Mouse (Mus musculus) embryonic fibroblast, embryonic 13.5 days (primary cell): Measurements from ENCODE around the gene Gm20683. TPM values are rescaled to one million over a fixed set of nuclear protein-coding genes. Genes with fewer than 3 reads are reported as not detected.

Source experiments
- H3K27ac ChIP-seq: 2 replicates; pipeline ENCODE4 v1.5.1; 2012; ENCODE audit warnings: low read length, control low read depth, inconsistent platforms; ENCODE audit not compliant: insufficient read depth
- H3K4me1 ChIP-seq: 2 replicates; pipeline ENCODE4 v1.6.1; 2011; ENCODE audit warnings: low read length; ENCODE audit not compliant: control insufficient read depth, insufficient read depth
- H3K4me3 ChIP-seq: 2 replicates; pipeline ENCODE4 v1.5.1; 2011; ENCODE audit warnings: mild to moderate bottlenecking, control low read depth, low read length; ENCODE audit not compliant: insufficient read depth
- CTCF ChIP-seq: IDR thresholded peaks from 2 replicates; pipeline ENCODE4 v1.5.1; 2011; ENCODE audit warnings: mild to moderate bottlenecking, control low read depth, low read length, moderate library complexity, borderline replicate concordance; ENCODE audit not compliant: insufficient read depth
- POLR2A ChIP-seq: IDR thresholded peaks from 2 replicates; pipeline ENCODE4 v1.6.1; 2011; ENCODE audit warnings: low read depth, mild to moderate bottlenecking, control low read depth, low read length, moderate library complexity
- polyA plus RNA-seq: library from polyadenylated mRNA; stranded (reverse); fragments of >200 nt; gene quantifications from 2 replicates; pipeline ENCODE4 v1.2.4, GENCODE M21; 2011; ENCODE audit warnings: low read depth; ENCODE audit not compliant: missing spikeins, insufficient read length

Gm20683 gene
- 0.63 TPM in 1 of 2 replicates, not detected in the other for polyA plus RNA-seq

DNA sequence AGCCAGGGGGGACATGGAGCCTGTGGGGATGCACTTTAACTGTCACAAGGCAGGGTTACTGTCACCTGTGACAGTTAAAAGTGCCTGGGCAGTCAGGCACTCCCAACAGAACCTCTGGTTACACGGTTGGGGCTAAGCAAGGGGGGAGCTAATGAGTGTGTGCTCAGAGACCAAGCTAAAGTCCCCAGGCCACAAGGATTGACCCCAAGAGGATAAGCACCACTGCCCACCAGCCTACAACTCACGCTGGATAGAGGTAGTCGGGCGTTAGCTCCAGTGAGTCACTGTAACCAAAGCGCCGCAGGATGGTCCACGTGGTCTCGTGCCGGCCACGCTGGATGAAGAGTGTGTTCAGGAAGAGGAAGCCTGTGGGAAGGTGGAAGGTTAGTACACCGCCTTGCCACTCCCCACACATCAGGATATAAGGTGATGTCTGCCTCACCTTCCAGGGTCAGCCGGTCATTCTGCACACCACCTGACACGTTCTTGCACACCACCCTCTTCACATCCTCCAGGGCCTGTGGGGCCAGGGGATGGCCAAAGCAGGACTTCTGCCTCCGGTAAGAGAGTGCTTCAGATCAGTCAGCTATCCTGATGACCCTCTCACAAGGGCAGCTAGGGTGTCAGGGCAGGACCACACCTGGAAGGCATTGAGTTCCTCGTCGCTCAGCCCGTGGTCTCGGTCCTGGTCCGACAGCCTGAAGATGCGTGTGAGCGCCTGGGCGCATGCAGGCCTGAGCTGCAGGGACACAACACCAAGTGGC, at the start of gene Gm20683:
Gene Gm20683 (minus strand): TSS at position 647 of the 764 bp plus-strand sequence.
- H3K4me1 ChIP-seq = peaks cover 13% of the 10 kb centered on the region; the same call in 1 of the 2 replicates
- TF ChIP-seq POLR2A = no peak
- no peak for TF ChIP-seq CTCF
- no peak within 1 kb of the TSS for H3K4me3 ChIP-seq
- H3K27ac ChIP-seq = no peak within 1 kb of the TSS

DNA sequence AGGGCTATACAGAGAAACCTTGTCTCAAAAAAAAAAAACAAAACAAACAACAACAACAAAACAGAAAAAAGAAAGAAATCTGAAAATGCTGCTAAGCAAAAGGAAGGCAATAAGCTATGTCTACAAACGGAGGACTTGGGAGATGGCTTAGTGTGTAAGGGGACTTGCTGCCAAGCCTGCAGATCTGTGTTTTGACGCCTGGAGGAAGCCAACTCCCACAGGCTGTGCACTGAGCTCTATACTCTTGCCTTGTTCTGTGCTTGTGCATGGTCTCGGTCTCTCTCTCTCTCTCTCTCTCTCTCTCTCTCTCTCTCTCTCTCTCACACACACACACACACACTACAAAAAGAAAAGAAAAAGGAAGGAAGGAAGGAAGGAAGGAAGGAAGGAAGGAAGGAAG, 47.3 kb upstream of the Gm20683 start:
- no peaks in the 10 kb centered on the region for H3K4me1 ChIP-seq
- no peak overlapping the region for H3K27ac ChIP-seq
- TF ChIP-seq CTCF = no peak
- TF ChIP-seq POLR2A = no peak
- H3K4me3 ChIP-seq = no peak overlapping the region

DNA sequence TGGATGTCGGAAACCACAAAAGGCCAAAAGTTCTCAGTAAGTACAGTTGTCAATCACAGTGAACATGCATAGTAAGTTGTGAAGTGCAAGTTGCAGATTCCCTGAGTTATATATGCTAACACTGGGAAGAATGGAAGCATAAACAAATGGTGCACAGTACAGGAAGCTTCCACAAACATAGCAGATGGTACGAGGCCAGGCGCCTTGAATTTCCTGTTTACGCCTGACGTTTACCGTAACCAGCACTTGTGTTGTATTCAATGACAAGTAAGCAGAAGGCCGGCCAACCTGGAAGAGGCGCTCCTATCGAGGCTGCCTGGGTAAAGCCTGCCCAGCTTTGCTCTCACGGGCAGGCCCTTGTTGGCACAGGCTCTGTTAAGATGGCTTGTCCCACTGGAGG, 45.9 kb upstream of the Gm20683 start:
- Histone ChIP-seq H3K4me1 (no peaks in the 10 kb centered on the region), H3K4me3 (no peak overlapping the region), H3K27ac (no peak overlapping the region)
- no peak for TF ChIP-seq CTCF
- no peak for TF ChIP-seq POLR2A

DNA sequence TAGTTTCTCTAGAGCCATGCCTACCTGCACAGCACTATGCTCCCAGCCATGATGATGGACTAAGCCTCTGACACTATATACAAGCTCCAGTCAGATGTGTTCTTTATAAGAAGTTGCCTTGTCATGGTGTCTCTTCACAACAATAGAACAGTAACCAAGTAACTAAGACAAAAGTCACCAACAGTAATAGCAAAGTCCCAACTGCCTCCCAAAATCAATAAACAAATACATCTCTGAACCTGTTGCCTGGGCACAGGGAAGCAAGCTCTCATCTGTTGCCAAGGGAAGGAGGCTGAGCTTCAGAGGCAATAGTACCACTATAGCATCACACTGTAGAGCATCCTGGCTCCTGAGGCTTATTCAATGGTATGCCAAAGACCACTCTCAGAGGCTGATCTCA, 45.2 kb upstream of the Gm20683 start:
- Histone ChIP-seq H3K4me1 (no peaks in the 10 kb centered on the region), H3K27ac (no peak overlapping the region), H3K4me3 (no peak overlapping the region)
- no peak for TF ChIP-seq POLR2A
- TF ChIP-seq CTCF = no peak

DNA sequence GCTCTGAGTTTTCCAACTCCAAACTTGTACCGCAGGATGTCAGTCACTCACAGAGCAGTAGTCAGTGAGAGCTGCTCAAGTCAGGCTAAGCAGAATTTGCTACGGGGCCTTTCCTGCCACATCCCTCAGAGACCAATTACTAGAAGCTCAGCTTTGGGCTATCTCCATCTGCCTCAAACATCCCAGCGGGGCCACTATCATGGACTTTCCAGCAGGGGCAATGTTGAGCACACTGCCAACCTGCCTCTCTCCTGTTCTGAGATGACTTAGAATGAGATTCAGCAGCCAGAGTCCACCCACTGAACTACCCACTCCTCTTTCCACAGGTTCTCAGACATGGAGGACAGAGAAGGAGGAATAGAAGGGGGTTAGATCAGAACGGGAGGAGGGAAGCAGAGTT, 44.1 kb upstream of the Gm20683 start:
- Histone ChIP-seq H3K4me1 (no peaks in the 10 kb centered on the region), H3K27ac (no peak overlapping the region), H3K4me3 (no peak overlapping the region)
- TF ChIP-seq POLR2A (no peak), CTCF (no peak)

DNA sequence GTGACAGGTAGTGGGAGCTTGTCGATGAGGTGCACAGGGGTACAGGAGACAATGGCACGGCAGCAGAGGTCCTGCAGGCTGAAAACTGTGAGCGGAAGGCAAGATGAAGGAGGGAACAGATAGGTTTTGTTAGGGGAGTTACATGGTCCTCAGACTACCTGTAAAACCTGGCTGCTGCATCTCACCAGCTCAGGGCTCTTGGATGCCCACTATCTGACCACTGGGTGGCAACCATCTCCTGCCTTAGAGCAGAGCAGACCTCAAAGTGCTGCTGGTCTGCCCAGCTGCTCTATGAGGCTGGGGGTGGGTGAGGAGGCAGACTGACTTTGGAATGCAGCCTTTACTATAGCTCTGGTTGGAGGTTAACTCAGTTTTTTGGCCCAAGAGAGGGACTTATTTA, 42.3 kb upstream of the Gm20683 start:
- TF ChIP-seq POLR2A (no peak), CTCF (no peak)
- Histone ChIP-seq H3K4me1 (no peaks in the 10 kb centered on the region), H3K27ac (no peak overlapping the region)

DNA sequence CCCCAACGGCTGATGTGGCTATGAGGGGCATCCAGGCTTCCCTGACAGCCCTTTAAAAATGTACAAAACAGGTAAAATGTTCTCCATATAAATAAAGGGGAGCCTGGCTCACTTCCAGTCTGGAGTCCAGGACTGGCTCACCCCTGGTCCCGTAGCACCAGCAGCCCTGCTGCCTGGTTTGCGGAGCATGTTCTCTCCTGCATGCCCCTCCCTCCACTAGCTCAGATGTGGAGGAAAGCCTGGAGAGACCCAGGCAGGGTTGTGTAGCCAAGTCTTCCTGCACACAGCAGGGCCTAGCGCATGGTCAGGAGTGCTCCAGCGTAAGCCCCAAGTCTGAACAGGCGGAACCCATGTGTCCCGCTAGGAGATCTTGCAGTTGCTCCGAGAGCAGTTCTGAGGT, 41.7 kb upstream of the Gm20683 start:
- H3K4me1 ChIP-seq = no peaks in the 10 kb centered on the region

More for the DNA sequence above, 42.3 kb upstream of the Gm20683 start:
- H3K4me3 ChIP-seq = no peak overlapping the region

DNA sequence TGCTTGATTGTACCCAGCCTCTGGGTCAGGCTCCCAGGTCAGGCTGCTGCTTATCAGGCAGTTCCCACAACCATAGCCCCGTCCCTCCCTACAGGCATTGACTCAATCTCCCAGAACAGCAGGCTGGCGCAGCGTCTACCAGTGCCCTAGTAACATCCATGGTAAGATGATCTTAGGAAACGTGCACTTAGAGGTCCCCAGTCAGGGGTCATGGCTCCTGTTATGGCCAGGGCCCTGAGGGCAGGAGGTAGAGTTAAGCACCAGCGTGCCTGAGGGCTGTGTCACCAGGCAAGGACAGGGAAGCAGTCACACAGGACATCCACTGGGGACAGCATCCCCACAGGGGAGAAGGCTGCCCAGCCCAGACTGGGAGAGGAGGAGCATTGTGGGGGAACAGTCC, 40.7 kb upstream of the Gm20683 start:
- no peaks in the 10 kb centered on the region for H3K4me1 ChIP-seq
- no peak overlapping the region for H3K4me3 ChIP-seq
- no peak overlapping the region for H3K27ac ChIP-seq
- no peak for TF ChIP-seq CTCF
- no peak for TF ChIP-seq POLR2A

More for the DNA sequence above, 41.7 kb upstream of the Gm20683 start:
- Histone ChIP-seq H3K27ac (no peak overlapping the region), H3K4me3 (no peak overlapping the region)
- TF ChIP-seq CTCF (no peak), POLR2A (no peak)

DNA sequence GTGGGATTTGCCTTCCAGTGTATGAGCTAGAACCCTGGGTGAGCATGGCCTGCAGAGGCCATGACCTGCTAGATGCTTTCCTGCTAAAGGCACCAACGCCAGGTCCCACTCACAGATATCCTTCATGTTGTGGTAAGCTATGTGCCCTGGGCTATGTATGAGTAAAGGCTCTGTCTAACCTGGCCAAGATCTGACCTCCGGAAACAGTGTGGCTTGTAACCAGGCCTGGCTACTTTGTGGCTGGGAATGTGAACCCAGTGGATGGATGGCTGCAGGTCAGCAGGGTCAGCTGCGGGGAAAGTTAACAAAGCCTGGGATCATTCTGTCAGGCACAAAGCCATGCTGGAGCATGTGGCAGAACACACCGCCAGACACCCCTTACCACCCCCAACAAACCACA, 40.1 kb upstream of the Gm20683 start:
- Histone ChIP-seq H3K27ac (no peak overlapping the region), H3K4me1 (no peaks in the 10 kb centered on the region), H3K4me3 (no peak overlapping the region)
- no peak for TF ChIP-seq CTCF
- no peak for TF ChIP-seq POLR2A

DNA sequence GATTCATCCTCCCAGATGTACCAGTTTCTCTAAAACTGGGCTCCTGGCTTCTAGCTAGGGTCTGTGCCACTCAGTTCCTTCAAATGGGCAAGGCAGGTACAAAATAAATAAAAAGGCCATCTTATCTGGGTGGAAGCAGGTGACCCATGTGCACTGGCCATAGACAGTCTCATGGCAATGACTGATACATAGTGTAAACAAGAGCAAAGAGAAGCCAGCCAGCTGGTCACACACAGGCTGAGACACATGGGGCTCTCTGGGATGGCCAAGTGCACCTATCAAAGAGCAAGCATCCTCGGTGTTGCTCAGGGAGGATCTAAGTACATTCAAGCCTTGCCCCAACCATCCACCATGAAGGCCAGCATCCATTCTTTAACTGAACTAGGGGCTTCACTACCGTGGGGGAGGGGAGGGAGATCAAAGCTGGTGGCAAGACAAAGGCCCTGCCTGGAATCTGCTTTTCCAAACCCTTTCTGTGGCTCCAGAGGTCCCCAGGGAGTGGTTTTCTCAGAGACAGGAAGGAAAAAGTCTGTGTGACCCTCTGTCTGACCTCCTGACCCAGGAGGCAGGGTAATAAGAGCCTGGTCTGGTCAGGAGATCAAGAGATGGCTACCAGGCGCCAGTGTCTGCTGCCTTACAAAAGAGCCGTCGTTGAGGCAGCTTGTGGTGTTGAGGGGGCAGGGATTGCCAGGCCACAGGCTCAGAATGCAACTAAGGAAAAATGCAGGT, 39.5 kb upstream of the Gm20683 start:
- H3K4me1 ChIP-seq = no peaks in the 10 kb centered on the region
- H3K4me3 ChIP-seq = no peak overlapping the region
- H3K27ac ChIP-seq = no peak overlapping the region
- TF ChIP-seq CTCF (no peak), POLR2A (no peak)
